Mouse (Mus musculus) olfactory bulb, adult 2 months (tissue): ENCODE measurements at regions not wholly inside any gene's neighbourhood (a gene's known extent, or its start where the extent isn't known, plus 50 kb on each side); places are given as distances from the start of the nearest gene placed in this dataset.

Experiments
- CTCF ChIP-seq: fragments of 200-500 bp; IDR thresholded peaks from 2 replicates; pipeline ENCODE4 v1.5.1; 2012; ENCODE audit warnings: low read depth, mild to moderate bottlenecking, low read length, moderate library complexity; ENCODE audit not compliant: insufficient read depth
- POLR2A ChIP-seq: fragments of 200-500 bp; IDR thresholded peaks from 2 replicates; pipeline ENCODE4 v1.6.1; 2012; ENCODE audit warnings: mild to moderate bottlenecking, low read depth, low read length, moderate library complexity; ENCODE audit not compliant: insufficient read depth

GRCm38 (mm10) chr13:101032594-101032993 is 199.4 kb upstream of the Slc30a5 start:
- no peak for TF ChIP-seq CTCF
- no peak for TF ChIP-seq POLR2A
